8 mouse cellular contexts compared by ENCODE assay signal in the genomic region with DNA sequence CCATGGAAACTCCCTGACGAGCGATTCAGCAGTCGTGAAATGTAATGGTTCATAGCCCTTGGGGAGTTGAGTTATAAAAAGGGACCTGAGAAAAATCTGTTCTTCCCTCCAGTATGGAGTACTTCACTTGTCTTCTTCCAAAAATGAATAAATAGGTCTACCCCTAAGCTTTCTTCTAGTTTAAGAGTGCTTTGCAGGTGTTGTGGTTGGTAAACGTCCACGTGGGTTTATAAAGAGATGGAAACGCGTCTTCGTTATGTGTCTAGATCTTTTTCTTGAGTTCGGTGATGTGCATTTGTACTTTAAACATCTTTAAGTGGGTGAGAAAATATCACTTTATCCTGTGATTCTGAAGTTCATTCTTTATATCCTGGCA. TPM values are rescaled to one million over a fixed set of nuclear protein-coding genes. Genes with fewer than 3 reads are reported as not detected.
DNase-seq lines count a peak whose midpoint lies in the region; ATAC-seq and TF ChIP-seq lines count a peak whose summit lies in the region.

No protein-coding gene starts in this region.

- DNase-seq in kidney, adult 2 months: no peak
- DNase-seq in kidney, adult 9 months: no peak
- no peak for DNase-seq in frontal cortex, postnatal 25 days (ENCODE audit: low spot score in 2 of 2)
- no peak for DNase-seq in urinary bladder, postnatal 4 days (ENCODE audit: low spot score in 2 of 2)
- DNase-seq in layer of hippocampus, postnatal 10 days (ENCODE audit: low spot score in 2 of 2): no peak

- peak overlapping the region; percentile 63 for H3K9ac ChIP-seq in hindbrain, embryonic 12.5 days
- peak overlapping the region; percentile 73 for H3K9ac ChIP-seq in midbrain, embryonic 12.5 days (replicated peaks)

- TF ChIP-seq CTCF in kidney, adult 2 months (conservative IDR thresholded peaks at IDR 0.05; ENCODE audit: insufficient read depth, insufficient read length, low read depth, low read length): no peak
- no peak for TF ChIP-seq CTCF in bone marrow macrophage, adult 2 months (IDR thresholded peaks at IDR 0.05; ENCODE audit: low read depth, low read length)

- H3K27ac ChIP-seq in kidney, adult 2 months (ENCODE audit: insufficient read depth, low read depth, low read length): peak overlapping the region; percentile 1; the same call in 1 of the 2 replicates
- H3K27ac ChIP-seq in bone marrow macrophage, adult 2 months (ENCODE audit: insufficient read depth, low read depth, low read length): peak overlapping the region; percentile 73
- H3K27ac ChIP-seq in hindbrain, embryonic 12.5 days: peak overlapping the region; percentile 95
- peak overlapping the region; percentile 96 for H3K27ac ChIP-seq in midbrain, embryonic 12.5 days (replicated peaks)

- peak overlapping the region; percentile 63 for H3K4me2 ChIP-seq in hindbrain, embryonic 12.5 days (replicated peaks)
- peak overlapping the region; percentile 67 for H3K4me2 ChIP-seq in midbrain, embryonic 12.5 days (replicated peaks)

- H3K9me3 ChIP-seq in hindbrain, embryonic 12.5 days (replicated peaks): no peaks in the 10 kb centered on the region
- H3K9me3 ChIP-seq in midbrain, embryonic 12.5 days: no peaks in the 10 kb centered on the region

- no peaks in the 10 kb centered on the region; the same call in 1 of the 2 replicates for H3K36me3 ChIP-seq in kidney, adult 2 months (ENCODE audit: control insufficient read depth, insufficient read depth, low read length)
- H3K36me3 ChIP-seq in hindbrain, embryonic 12.5 days: peaks cover 16% of the 10 kb centered on the region
- peaks cover 23% of the 10 kb centered on the region for H3K36me3 ChIP-seq in midbrain, embryonic 12.5 days

- 2% methylated on average over 9 of the region's 9 CpGs for WGBS in kidney, adult 2 months
- 5% methylated on average over 9 of the region's 9 CpGs for WGBS in hindbrain, embryonic 12.5 days
- WGBS in midbrain, embryonic 12.5 days: 5% methylated on average over 9 of the region's 9 CpGs

- peak overlapping the region; percentile 86 for H3K4me3 ChIP-seq in kidney, adult 2 months (ENCODE audit: insufficient read depth, low read depth, low read length)
- H3K4me3 ChIP-seq in bone marrow macrophage, adult 2 months (ENCODE audit: insufficient read depth, low read length): peak overlapping the region; percentile 98
- H3K4me3 ChIP-seq in hindbrain, embryonic 12.5 days: peak overlapping the region; percentile 72
- H3K4me3 ChIP-seq in midbrain, embryonic 12.5 days: peak overlapping the region; percentile 77

- H3K4me1 ChIP-seq in kidney, adult 2 months (ENCODE audit: control insufficient read depth, insufficient read depth, low read length): no peaks in the 10 kb centered on the region; the same call in 1 of the 2 replicates
- H3K4me1 ChIP-seq in bone marrow macrophage, adult 2 months (ENCODE audit: control insufficient read depth, insufficient read depth, low read length): no peaks in the 10 kb centered on the region
- H3K4me1 ChIP-seq in hindbrain, embryonic 12.5 days: peaks cover 19% of the 10 kb centered on the region
- peaks cover 14% of the 10 kb centered on the region for H3K4me1 ChIP-seq in midbrain, embryonic 12.5 days

- no peak for TF ChIP-seq POLR2A in kidney, adult 2 months (IDR thresholded peaks at IDR 0.05; ENCODE audit: low read depth, low read length)
- no peak for TF ChIP-seq POLR2A in bone marrow macrophage, adult 2 months (IDR thresholded peaks at IDR 0.05; ENCODE audit: borderline replicate concordance, low read depth, low read length)

- ATAC-seq in hindbrain, embryonic 12.5 days (ENCODE audit: low FRiP score): no peak
- ATAC-seq in midbrain, embryonic 12.5 days (ENCODE audit: low FRiP score, low read depth): no peak

- H3K27me3 ChIP-seq in kidney, adult 2 months (replicated peaks; ENCODE audit: control insufficient read depth, insufficient read depth, low read length): no peaks in the 10 kb centered on the region
- H3K27me3 ChIP-seq in hindbrain, embryonic 12.5 days: no peaks in the 10 kb centered on the region
- H3K27me3 ChIP-seq in midbrain, embryonic 12.5 days: no peaks in the 10 kb centered on the region

RNA-seq across cellular contexts. Expression of gene Idi1, which starts 0.9 kb away (rescaled TPM):
- 8.8 and 11.0 TPM in 2 replicates for polyA plus RNA-seq in kidney, adult 2 months (2012; rRNA removed)
- polyA plus RNA-seq in bone marrow macrophage, adult 2 months (2012; ENCODE audit: insufficient read depth, insufficient read length, missing spikeins): 23.0 and 28.4 TPM in 2 replicates
- 104 and 109 TPM in 2 replicates for polyA plus RNA-seq in hindbrain, embryonic 12.5 days (2016; fragmentation: Nextera tagmentation; extraction: Ambion mirVana)
- polyA plus RNA-seq in midbrain, embryonic 12.5 days (2016; fragmentation: Nextera tagmentation; extraction: Ambion mirVana): 150 and 155 TPM in 2 replicates
- total RNA-seq in layer of hippocampus, postnatal 10 days (2021): 10 to 100 TPM; 60.3 to 64.6 TPM

RNA-seq across cellular contexts. Expression of gene Wdr37, which starts 14.5 kb away (rescaled TPM):
- polyA plus RNA-seq in kidney, adult 2 months (2012; rRNA removed): 9.9 and 11.4 TPM in 2 replicates
- polyA plus RNA-seq in bone marrow macrophage, adult 2 months (2012; ENCODE audit: insufficient read depth, insufficient read length, missing spikeins): 25.2 and 34.5 TPM in 2 replicates
- 56.7 and 62.9 TPM in 2 replicates for polyA plus RNA-seq in hindbrain, embryonic 12.5 days (2016; fragmentation: Nextera tagmentation; extraction: Ambion mirVana)
- 52.7 and 55.1 TPM in 2 replicates for polyA plus RNA-seq in midbrain, embryonic 12.5 days (2016; fragmentation: Nextera tagmentation; extraction: Ambion mirVana)
- total RNA-seq in layer of hippocampus, postnatal 10 days (2021): 10 to 100 TPM; 85.6 to 86.1 TPM

Comparison
In these comparisons a context has a peak if more than half of its experiments do, and no peak if none do; other contexts are left out.
1. H3K27ac ChIP-seq: peak in every context shown above with its lines; median percentile 96 in midbrain, embryonic 12.5 days; 95 in hindbrain, embryonic 12.5 days; 73 in bone marrow macrophage, adult 2 months; 1 in kidney, adult 2 months.